Mouse (Mus musculus) CD8-positive naive resting alpha-beta T cell, adult 57 days (primary cell): ENCODE measurements around the gene Gm14327. TPM values are rescaled to one million over a fixed set of nuclear protein-coding genes. Genes with fewer than 3 reads are reported as not detected.

ENCODE experiments used
- total RNA-seq: library from RNA; stranded (reverse); gene quantifications from one replicate; pipeline ENCODE4 v1.2.4, GENCODE M21; 2023

The Gm14327 gene
- total RNA-seq, result 0.40 TPM

GRCm38 (mm10) chr2:177897046-177897578 is at the start of gene Gm14327:
Gm14327 (plus strand) TSS chr2:177897096.

DNA sequence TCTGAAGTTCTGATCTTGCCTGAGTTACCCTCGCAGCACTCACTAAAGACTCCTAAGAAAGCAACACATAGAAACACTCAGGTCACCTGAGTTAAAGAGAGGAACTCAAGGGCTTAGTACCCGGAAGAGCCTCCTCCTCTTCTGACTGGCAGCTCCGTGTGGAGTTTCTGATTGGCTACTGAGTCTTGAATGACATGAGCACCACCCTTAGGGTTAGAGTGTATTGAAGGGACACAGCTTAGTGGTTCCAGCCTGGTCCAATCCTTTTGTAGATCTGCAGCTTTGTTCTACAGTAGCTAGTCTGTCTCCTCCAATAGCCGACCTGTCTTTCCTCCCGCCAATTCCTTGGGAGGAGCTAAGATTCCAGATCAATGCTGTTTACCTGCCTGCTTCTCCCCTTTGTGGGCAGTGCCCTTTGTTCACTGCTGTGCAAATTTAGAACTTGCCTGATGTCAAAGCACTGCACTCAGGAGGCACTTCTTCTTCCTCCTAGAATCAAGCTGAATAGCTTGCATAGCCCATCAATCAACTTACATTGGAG is 28.7 kb downstream of the Gm14327 start, which contains the start of gene Zfp972:
TSS of gene Zfp972 (minus strand) at position 51 of the 541 bp plus-strand sequence.

Other genes with a start within 250 kb of the Gm14327 start
- gene Gm14322, start 137.8 kb upstream of the Gm14327 start, total RNA-seq, result 2.4 TPM
- gene Gm14325, start 56.8 kb upstream of the Gm14327 start, total RNA-seq, result 3.9 TPM
- gene Zfp972, start 28.5 kb downstream of the Gm14327 start, total RNA-seq, result not detected
- gene Gm14326, start 60.2 kb downstream of the Gm14327 start, total RNA-seq, result 8.2 TPM
- 10.0 TPM for gene Zfp971, start 126.2 kb downstream of the Gm14327 start, total RNA-seq
- 7.8 TPM for gene Zfp931, start 181.4 kb downstream of the Gm14327 start, total RNA-seq
- not detected for gene Phactr3, start 221.9 kb downstream of the Gm14327 start, total RNA-seq